Mouse (Mus musculus) CH12F3 (cell line): Measurements from ENCODE around the gene Tubb5.

Source experiments
- in situ Hi-C: fragments of 300-500 bp; cut with MboI; formaldehyde crosslinking; loops from 2 replicates; pipeline ENCODE4 v1.14.3; 2020; ENCODE audit warnings: low sequenced_read_pairs

The Tubb5 gene

DNA sequence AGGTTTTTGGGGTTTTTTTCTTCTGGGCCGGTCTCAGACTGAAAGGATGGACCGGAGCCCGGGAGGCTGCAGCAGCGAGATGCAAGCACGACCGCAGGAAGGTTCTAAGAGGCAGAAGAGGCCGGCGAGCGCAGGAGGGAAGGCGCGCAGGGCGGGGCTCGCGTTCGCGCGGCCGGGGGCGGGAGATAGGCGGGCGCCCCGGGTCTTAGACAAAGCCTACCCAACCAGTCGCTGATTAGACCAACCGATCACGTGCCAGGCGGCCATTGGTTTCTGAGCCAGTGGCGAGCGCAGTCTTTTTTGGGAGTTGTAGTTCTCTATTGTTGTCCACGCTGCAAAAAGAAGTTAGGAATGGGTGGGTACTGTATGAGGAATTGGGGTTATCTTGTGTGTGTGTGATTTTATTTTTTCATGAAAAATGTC is at the start of gene Tubb5:
Tubb5 (minus strand) TSS at position 185 of the 423 bp plus-strand sequence.
- in situ Hi-C loops = no loop called here

DNA sequence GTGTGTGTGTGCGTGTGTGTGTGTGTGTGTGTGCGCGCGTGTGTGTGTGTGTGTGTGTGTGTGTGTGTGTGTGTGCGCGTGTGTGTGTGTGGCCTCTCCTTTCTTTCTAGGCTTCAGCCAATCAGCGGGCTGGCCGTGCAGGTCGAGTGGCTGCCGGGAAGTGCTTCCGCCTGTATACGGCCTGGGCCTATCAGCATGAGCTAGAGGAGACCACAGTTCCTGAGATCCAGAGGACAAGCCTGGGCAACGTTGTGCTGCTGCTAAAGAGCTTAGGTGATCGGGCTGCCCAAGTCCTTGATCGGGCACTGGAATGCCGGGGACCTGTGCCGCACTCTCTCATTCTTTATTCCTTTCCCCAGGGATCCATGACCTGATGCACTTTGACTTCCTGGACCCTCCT is 49.6 kb upstream of the Tubb5 start:
- in situ Hi-C loops = no loop called here

DNA sequence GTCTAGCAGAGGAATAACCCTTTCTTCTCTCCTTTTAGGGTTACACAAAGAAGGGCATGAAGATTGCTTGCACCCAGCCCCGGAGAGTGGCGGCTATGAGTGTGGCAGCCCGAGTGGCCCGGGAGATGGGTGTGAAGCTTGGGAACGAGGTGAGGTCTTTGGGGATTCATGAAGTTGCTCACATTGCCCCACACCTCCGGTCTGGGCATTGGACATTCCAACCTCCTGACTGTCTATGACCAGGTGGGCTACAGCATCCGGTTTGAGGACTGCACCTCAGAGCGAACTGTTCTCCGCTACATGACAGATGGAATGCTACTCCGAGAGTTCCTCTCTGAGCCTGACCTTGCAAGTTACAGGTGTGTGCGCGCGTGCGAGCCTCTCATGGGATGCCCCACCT is 45.7 kb upstream of the Tubb5 start:
- in situ Hi-C loops = no loop called here

DNA sequence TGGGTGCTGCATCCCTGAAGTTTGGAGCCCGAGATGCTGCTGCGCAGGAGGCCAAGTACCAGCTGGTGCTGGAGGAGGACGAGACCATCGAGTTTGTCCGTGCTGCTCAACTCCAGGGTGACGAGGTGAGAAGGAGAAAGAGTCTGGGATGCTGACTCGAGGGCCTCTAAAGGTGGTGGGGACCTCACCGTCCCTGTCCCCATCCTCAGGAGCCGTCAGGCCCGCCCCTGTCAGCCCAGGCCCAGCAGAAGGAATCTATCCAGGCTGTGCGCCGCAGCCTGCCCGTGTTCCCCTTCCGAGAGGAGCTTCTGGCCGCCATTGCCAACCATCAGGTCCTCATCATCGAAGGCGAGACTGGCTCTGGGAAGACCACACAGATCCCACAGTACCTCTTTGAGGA is 44.8 kb upstream of the Tubb5 start:
- in situ Hi-C loops = no loop called here

DNA sequence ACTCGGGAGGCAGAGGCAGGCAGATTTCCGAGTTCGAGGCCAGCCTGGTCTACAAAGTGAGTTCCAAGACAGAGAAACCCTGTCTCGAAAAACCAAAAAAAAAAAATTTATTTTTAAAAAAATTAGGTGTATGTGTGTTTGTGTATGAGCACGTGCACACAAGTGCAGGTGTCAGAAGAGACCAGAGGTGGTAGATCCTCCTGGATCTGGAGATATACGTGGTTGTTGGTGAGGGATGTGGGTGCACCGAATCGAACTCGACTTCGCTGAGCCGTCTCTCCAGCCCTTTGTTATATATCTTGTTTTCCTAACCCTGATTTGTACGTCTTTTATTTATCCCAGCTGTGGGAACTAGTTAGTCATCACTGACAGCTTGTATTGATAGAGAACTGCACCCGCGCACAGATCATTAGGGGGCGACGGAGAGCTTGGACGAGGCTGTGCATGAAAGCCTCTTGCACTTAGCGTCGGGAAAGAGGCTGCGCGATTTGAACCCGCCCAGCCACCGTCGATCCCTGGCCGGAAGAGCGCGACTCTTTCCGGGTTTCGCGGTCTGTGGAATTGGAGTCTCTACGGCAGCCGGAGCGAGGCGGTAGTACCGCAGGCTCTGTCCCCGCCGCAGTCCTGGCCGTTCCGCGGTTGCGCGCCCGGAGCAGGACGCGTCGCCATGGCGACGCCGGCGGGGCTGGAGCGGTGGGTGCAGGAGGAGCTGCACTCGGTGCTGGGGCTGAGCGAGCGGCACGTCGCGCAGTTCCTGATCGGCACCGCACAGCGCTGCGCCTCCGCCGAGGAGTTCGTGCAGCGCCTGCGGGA is 41.3 kb upstream of the Tubb5 start, which contains the start of gene Dhx16:
Dhx16 (plus strand) TSS at position 575 of the 813 bp plus-strand sequence.
- in situ Hi-C loops = no loop called here

DNA sequence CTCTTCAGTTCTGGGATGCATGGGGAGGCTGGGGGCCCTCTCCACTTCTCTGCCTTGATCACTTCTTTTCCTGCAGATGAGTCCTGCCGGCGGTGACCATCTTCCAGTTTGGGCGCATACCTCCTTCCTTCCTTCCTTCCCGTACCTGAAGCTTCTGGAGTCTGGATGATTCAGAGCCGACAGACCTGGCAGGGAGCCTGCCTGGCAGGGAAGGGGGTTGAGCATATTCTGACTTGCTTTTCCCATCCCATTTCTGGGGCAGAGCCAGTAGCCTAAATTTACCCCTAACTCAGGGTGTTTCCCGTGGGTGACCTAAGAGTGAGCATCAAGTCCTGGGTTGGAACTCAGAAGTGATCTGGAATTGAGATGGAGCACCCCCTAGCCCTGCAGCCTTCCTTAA is 36.6 kb upstream of the Tubb5 start:
- in situ Hi-C loops = loop anchor here (5.0 kb wide), 1 partner anchor 42 kb away; no protein-coding TSS in a partner anchor

DNA sequence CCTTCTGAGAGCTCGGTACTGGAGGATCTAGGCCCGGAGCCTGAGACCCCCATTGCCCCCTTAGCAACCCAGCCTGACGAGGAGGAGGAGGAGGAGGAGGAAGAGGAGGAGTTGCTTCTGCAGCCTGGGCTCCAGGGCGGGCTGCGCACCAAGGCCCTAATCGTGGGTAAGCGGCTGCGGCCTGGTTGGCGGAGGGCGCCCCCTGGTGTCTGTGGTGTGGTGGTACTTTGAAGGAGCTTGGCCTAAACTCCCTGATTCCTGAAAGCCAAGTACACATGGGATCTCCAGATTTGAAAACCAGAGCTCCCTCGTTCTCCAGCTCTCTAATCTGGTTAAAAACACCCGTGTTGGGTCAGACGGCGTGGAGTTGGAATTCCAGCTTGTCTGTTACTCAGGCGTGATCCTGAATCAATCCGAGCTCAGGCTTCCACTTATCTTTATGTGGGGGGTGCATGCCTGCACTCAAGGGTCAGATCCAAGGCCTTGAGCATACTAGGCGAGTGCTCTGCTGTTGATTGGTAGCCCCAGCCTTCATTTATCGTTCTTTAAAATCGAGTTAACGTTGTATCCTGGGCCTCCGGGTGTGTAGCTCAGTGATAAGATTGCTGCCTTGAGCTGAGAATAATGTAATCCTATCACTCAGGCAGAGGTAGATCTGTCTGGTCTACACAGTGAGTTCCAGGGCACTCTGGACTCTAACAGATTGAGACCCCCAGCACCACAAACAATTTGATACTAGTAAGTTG is 35.8 kb upstream of the Tubb5 start:
- in situ Hi-C loops = loop anchor here (5.0 kb wide), 1 partner anchor 42 kb away; no protein-coding TSS in a partner anchor

DNA sequence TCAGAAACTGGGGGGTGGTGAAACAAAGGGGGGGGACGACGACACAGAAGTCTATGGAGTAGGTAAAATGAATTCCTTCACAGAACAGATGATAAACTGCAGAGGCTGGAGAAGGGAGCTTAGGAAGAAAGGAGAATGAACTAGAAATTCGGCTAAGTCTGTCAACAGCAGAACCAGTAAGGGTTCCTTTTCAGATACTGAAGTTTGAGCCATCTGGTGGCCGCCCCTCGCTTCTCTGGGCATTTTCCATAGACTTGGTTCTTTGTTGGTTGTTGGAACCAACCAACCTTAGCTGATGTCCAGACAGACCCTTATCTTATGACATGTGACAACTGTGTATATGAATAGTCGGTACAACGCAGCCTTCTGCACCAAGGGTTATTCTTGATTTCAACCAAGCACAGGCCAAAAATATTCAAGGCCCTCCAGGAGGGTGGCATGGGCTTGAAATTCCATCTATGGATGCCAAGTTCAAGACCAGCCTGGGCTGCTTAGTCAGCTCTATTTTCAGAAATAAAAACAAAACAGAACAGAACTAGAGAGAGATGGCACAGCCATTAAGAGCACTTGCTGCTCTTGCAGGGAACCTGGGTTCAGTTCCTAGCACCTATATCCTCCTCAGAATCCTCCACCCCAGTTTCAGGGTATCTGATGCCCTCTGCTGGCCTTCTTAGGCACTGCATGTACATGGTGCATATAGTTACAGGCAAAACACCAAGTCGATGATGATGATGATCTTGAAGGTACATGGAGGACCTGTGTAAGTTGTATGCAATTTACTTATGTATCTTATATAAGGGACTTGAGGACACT is 33.0 kb upstream of the Tubb5 start:
- in situ Hi-C loops = loop anchor here (5.0 kb wide), 1 partner anchor 39 kb away; no protein-coding TSS in a partner anchor

DNA sequence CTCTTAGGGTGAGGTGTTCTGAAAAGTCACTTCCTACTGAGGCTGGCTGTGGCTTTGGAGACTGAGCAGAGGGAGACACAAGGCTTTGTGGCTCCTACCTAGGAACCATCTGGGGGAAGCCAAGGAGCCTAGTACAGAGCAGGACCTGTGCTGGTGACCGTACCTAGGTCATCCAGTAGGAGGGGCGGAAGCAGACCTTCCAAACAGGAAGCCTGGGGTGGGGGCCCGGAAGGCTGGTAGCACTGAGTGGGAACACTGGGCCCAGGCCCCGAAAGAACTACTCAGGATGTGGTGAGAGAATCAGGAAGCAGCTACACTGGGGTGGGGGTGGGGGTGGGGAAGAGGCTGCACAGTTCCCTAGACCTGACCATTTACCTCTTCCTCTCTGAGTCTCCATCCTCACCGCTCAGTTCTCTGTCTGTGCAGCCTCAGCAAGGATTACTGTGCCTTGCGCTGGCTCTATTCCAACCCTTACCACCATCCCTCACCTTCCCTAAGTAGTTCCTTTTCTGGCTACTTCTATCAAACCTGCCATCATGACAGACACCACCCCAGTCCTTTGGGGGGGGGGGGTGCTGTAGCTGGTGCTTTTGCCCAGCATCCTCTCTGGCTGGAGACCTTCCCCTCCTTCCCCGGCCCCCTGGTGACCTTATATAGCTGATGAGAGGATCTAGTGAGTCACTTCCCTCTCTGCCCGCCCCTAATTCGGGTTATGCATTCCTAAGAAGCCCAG is 32.2 kb upstream of the Tubb5 start:
- in situ Hi-C loops = loop anchor here (5.0 kb wide), 1 partner anchor 38 kb away; no protein-coding TSS in a partner anchor

DNA sequence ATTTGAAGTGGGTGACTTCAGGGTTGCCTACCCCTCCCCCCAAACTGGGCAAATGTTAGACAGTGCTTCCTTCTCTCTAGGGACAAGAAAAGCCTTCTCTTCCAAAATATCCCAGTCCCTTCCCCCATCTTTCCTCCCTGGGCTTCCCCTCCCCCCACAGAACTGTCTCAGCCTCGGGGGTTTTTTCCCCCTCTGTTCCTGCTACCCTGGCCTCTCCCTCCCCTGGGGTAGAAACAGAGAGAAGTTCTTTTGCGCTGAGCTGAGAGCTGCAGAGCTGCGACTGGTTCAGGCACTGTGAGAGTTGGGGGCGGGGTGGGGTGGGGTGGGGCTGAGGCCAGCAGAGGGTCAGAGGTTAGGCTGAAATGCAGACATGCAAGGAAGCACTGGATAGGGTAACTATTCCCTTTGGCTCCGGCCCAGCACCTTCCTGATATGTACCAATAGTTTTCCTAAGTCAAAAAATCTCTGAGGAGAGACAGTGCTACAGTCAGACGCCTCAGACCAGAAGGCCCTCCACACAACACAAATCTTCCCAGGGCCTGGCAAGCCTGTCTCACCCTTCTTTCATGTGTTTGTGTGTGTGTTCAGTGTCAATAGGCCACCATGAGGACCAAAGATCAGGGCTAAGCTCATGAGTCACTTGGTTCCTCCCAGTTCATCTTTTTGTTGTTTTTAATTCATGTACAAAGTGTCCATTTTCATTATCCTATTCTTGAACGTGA is 31.4 kb upstream of the Tubb5 start:
- in situ Hi-C loops = loop anchor here (5.0 kb wide), 1 partner anchor 37 kb away; no protein-coding TSS in a partner anchor

DNA sequence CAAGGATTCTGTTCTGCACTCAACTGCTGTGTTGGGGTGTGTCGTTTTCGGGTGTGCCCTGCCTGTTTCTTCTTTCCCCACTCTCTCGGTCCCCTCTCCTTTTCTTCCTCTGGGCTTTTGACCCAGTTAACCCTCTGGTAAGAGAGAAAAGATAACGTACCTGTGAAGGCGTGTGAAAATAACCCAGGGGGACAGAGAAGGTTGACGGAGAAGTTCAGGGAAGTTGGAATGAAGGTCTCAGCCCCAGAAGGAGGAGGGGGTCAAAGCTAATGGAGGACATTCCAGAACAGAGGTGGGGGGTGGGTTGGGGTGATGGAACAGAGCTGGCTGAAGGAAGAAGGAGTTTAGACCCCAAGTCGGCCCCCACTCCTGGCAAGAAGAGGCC is 30.8 kb upstream of the Tubb5 start:
- in situ Hi-C loops = no loop called here

DNA sequence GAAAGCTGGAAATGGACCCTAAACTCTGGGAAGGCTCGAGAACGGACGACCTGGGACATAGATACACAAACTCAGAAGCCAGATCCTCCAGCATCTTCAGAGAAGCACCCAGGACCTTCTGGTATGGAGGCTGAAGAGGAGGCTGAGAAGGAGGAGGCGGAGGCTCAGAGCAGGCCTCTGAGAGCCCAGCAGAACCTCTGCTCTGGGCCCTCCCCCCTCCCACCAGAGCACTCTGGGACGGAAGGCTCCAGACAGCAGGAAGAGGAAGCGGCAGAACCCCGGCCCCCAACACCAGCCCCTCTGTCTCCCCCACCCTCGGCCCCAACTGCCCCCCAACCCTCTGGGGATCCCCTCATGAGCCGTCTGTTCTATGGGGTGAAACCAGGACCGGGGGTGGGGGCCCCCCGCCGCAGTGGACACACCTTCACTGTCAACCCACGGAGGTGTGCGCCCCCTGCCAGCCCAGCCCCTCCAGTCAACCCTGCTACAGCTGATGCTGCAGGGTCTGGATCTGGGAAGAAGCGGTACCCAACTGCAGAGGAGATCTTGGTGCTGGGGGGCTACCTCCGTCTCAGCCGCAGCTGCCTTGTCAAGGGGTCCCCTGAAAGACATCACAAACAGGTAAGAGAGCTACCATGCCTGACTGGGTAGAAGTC is 30.2 kb upstream of the Tubb5 start:
- in situ Hi-C loops = no loop called here

DNA sequence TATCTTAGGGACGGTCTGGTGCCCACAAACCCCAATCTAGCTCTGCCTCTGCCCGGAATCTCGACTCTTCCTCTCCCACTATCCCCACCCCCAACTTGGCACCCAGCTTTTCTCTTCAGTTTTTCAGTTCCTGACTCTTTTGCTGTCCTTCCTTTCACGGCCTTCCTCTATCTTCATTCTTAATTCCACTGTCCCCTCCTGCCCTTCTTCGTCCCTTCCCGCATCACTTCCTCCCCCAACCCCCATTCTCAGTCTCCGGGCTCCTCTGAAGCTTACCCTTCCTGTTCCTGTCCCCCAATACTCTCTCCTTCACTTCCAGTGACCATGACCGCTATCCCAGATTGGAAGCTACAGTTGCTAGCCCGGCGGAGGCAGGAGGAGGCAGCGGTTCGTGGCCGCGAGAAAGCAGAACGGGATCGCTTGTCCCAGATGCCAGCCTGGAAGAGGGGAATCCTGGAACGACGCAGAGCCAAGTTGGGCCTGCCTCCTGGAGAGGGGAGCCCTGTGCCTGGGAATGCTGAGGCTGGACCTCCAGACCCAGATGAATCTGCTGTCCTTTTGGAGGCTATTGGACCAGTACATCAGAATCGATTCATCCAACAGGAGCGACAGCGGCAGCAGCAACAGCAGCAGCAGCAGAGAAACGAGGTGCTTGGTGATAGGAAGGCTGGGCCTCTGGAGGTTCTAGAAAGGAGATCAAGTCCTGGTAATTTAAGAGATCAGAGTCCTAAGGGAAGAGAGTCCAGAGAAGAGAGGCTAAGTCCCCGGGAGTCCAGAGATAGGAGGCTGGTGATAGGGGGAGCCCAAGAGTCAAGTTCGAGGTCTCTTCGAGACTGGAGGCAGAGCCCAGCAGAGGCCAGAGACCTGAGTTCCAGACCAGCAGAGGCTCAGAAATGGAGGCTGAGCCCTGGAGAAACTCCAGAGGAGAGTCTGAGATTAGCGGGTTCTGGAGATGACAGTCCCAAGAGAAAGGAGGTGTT is 29.1 kb upstream of the Tubb5 start:
- in situ Hi-C loops = no loop called here

DNA sequence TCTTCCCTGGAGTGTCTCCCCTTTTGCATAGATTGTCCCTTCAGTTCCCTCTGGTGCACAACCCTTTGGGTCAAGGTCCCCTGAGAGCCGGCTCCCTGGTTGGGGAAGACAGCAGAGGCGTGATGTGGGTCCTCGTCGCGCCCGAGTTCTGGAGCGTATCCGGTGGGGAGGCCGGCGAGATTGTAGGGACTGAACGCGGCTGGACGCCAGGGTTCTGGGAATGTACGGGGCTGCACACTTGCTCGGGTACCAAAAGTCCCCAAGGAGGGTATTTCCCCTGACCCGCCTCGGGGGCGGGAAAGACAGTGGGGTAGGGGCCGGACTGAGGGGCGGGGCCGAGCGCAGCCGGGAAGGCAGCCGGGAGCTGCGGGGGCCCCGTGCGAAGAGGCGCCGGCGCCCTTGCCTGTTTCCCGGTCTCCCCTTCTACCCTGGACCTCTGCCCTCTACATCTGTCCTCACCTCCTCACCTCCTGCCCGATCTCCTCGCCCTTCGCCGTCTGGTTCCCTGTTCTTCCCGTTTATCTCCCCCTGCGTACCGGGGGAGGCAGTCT is 28.2 kb upstream of the Tubb5 start:
- in situ Hi-C loops = no loop called here

DNA sequence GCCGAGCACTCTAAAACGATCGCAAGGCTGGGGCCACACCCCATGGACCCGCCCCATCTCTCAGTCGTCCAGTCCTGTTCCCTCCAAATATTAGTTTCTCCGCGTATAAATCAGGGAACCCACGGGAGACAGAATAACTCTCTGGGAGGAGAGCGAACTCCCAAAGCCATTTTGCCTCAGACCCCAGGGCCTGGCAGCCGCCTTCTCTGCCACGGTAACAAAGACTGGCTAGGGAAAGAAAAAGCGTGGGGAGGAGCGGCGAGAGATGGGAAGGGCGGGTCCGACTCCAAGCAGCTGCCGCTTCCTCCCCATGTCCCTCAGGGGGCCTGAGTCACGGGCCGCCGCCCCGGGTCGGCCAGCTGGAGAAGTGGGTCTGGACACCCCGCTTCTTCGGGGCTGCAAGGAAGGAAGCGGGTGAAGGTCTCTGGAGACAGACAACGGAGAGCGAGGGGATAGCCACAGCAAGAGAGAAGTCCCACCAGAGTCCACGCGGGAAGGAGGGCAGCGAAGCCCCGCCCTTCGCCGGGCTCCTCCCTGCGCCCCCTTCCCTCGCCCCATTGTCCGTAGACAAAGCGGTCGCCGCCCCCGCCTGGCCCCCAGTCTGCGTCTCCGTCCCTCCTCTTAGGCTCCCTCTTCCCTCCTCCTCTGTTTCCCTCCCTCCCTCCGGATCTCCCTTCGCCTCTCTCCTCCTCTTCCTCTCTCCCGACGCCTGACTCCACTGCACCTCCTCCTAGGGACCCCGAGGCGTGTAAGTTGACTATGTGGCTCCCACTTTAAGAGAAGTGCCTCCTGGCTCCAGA is 27.6 kb upstream of the Tubb5 start, which contains the start of gene Ppp1r18:
Ppp1r18 (plus strand) TSS at position 113 of the 800 bp plus-strand sequence.
- in situ Hi-C loops = no loop called here

DNA sequence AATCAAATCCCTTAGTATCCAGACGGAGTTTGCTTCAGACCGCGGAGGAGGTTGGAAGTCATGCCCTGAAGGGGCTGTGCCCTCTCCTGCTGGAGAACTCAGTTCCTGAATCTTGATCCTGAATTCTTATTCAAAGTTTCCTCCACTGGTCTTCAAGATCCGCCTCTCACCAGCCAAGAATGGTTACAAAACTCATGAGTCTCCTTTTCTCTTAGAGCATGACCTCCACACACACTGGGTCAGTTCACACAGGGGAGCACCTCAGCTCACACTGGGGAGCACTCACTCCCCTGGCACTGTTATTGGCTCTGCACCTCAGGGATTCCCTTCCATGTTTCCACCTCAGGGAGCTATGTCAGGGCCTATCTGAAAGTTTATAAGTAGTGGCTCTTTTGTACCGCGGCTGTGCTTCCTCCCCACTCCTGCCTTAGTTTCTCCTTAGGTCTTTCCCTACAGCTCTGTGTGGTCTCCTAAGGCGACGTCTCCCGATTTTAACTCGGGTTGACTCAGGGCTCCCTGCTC is 26.8 kb upstream of the Tubb5 start:
- in situ Hi-C loops = no loop called here
